Mouse (Mus musculus): ENCODE results near the gene Slc2a12. TPM values are rescaled to one million over a fixed set of nuclear protein-coding genes. Genes with fewer than 3 reads are reported as not detected.

Gene Slc2a12
- polyA plus RNA-seq, 1 experiment from 2014 or later = 2.1 TPM

DNA sequence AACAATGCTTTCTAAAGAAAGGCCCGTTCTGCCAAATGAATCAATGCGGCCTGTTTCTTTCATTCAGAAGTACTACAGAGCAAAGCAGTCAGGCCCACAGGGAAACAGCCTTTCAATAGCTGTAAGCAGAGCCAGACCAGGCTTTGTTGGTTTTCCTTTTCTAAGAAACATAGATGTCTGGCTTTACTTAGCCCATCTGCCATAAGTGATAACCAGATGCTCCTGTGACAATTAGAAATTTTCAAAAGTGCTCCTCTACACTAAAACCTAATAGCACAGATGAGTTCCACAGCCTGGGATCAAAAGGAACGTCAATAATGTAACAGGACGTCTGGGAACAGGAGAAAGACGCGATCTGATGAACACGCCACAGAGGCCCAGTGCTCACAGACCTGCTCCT is 81.5 kb downstream of the Slc2a12 start:
- peak; percentile 36 for DNase-seq (ENCODE audit: low spot score)
- no peaks in the 10 kb centered on the region for H3K9me3 ChIP-seq (replicated peaks; ENCODE audit: control insufficient read depth, low read length)
- H3K36me3 ChIP-seq (replicated peaks; ENCODE audit: control insufficient read depth, insufficient read depth, low read depth, low read length) = no peaks in the 10 kb centered on the region
- no peak overlapping the region for H3K27ac ChIP-seq (replicated peaks; ENCODE audit: low read depth, low read length)
- no peaks in the 10 kb centered on the region for H3K27me3 ChIP-seq (ENCODE audit: control insufficient read depth, insufficient read depth, low read length)
- no peak overlapping the region for H3K4me3 ChIP-seq (ENCODE audit: low read depth, low read length)
- 72% methylated on average over 7 of the region's 7 CpGs for WGBS
- H3K9ac ChIP-seq (replicated peaks; ENCODE audit: low read length) = no peak overlapping the region
- ATAC-seq (replicated peaks; ENCODE audit: insufficient number of reproducible peaks, low FRiP score, low TSS enrichment, low read depth) = no peak
- no peak overlapping the region for H3K4me2 ChIP-seq (ENCODE audit: low read depth, low read length)
- no peaks in the 10 kb centered on the region for H3K4me1 ChIP-seq (ENCODE audit: control insufficient read depth, insufficient read depth, low read length)

GRCm38 (mm10) chr10:22728257-22728656 is 83.4 kb downstream of the Slc2a12 start:
- no peaks in the 10 kb centered on the region for H3K9me3 ChIP-seq (replicated peaks; ENCODE audit: control insufficient read depth, low read length)
- H3K4me3 ChIP-seq (ENCODE audit: low read depth, low read length) = no peak overlapping the region
- no peaks in the 10 kb centered on the region for H3K36me3 ChIP-seq (replicated peaks; ENCODE audit: control insufficient read depth, insufficient read depth, low read depth, low read length)
- H3K4me2 ChIP-seq (ENCODE audit: low read depth, low read length) = no peak overlapping the region
- H3K27ac ChIP-seq (replicated peaks; ENCODE audit: low read depth, low read length) = no peak overlapping the region
- H3K4me1 ChIP-seq (ENCODE audit: control insufficient read depth, insufficient read depth, low read length) = no peaks in the 10 kb centered on the region
- WGBS = 93% methylated on average over 1 of the region's 1 CpGs
- H3K9ac ChIP-seq (replicated peaks; ENCODE audit: low read length) = no peak overlapping the region
- ATAC-seq (replicated peaks; ENCODE audit: insufficient number of reproducible peaks, low FRiP score, low TSS enrichment, low read depth) = no peak
- DNase-seq (ENCODE audit: low spot score) = no peak
- H3K27me3 ChIP-seq (ENCODE audit: control insufficient read depth, insufficient read depth, low read length) = no peaks in the 10 kb centered on the region

DNA sequence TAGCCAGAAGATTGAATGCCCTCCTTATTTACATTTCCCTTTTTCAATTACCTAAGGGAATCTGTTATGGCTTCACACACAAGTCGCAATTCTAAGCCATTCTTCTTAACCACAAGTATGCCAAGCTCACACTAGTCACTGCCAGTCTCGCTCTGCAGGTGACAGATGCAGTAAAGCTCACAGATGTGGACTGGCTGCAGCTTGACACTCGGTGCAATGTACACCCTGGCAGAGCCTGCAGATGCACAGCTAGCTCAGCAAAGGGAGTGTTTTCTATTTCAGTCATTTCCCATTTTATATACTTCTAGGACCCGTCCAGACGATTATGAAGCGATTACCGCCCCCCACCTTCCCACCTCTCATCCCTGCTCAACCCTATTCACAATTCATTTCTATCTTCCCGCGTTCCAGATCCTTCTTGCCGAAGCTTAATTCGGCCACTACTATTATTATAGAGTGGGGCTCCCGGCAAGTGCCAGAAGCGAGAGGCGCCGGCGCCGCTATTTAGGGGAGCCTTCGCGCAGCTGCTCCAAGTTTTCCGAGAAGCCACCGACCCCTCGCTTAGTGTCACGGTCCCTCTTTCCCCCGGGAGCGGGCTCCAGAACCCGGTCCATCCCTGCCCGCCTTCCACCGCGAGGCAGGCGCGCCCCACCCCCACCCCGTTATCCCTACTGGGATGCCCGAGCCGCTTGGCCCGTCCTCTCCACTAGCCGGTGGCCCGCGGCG is 85.6 kb downstream of the Slc2a12 start:
- ATAC-seq (replicated peaks; ENCODE audit: insufficient number of reproducible peaks, low FRiP score, low TSS enrichment, low read depth) (peak; percentile 61), DNase-seq (ENCODE audit: low spot score) (no peak)
- no peaks in the 10 kb centered on the region for H3K9me3 ChIP-seq (replicated peaks; ENCODE audit: control insufficient read depth, low read length)
- H3K9ac ChIP-seq (replicated peaks; ENCODE audit: low read length) = peak overlapping the region; percentile 95
- H3K4me3 ChIP-seq (ENCODE audit: low read depth, low read length) = peak overlapping the region; percentile 90
- H3K36me3 ChIP-seq (replicated peaks; ENCODE audit: control insufficient read depth, insufficient read depth, low read depth, low read length) = no peaks in the 10 kb centered on the region
- H3K4me2 ChIP-seq (ENCODE audit: low read depth, low read length) = peak overlapping the region; percentile 62
- WGBS = under 1% methylated on average over 39 of the region's 39 CpGs
- H3K27me3 ChIP-seq (ENCODE audit: control insufficient read depth, insufficient read depth, low read length) = no peaks in the 10 kb centered on the region
- no peaks in the 10 kb centered on the region for H3K4me1 ChIP-seq (ENCODE audit: control insufficient read depth, insufficient read depth, low read length)
- peak overlapping the region; percentile 66 for H3K27ac ChIP-seq (replicated peaks; ENCODE audit: low read depth, low read length)

DNA sequence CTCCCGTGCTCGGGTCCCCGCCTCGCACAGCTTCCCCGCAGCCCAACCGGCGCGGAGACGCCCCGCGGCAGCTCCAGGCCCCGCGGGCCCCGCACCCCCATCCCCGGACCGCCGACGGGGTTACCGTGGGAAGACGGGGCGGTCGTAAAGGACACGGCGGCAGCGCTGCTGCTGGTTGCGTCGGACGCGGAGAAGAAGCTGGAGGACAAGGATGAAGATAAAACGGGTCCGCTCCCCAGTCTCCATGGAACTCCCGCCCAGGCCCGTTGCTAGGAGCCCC is 86.1 kb downstream of the Slc2a12 start:
- no peaks in the 10 kb centered on the region for H3K27me3 ChIP-seq (ENCODE audit: control insufficient read depth, insufficient read depth, low read length)
- no peaks in the 10 kb centered on the region for H3K4me1 ChIP-seq (ENCODE audit: control insufficient read depth, insufficient read depth, low read length)
- no peak for ATAC-seq (replicated peaks; ENCODE audit: insufficient number of reproducible peaks, low FRiP score, low TSS enrichment, low read depth)
- H3K9ac ChIP-seq (replicated peaks; ENCODE audit: low read length) = peak overlapping the region; percentile 95
- H3K9me3 ChIP-seq (replicated peaks; ENCODE audit: control insufficient read depth, low read length) = no peaks in the 10 kb centered on the region
- peak overlapping the region; percentile 62 for H3K4me2 ChIP-seq (ENCODE audit: low read depth, low read length)
- peak overlapping the region; percentile 66 for H3K27ac ChIP-seq (replicated peaks; ENCODE audit: low read depth, low read length)
- no peak for DNase-seq (ENCODE audit: low spot score)
- peak overlapping the region; percentile 90 for H3K4me3 ChIP-seq (ENCODE audit: low read depth, low read length)
- 0% methylated on average over 27 of the region's 33 CpGs for WGBS
- H3K36me3 ChIP-seq (replicated peaks; ENCODE audit: control insufficient read depth, insufficient read depth, low read depth, low read length) = no peaks in the 10 kb centered on the region

GRCm38 (mm10) chr10:22731272-22732093 is 86.7 kb downstream of the Slc2a12 start, which contains the start of gene Tbpl1:
Gene Tbpl1 (minus strand): TSS chr10:22731938.
- H3K27ac ChIP-seq (replicated peaks; ENCODE audit: low read depth, low read length) = peak within 1 kb of the TSS; percentile 66
- DNase-seq (ENCODE audit: low spot score) (peak; percentile 97), ATAC-seq (replicated peaks; ENCODE audit: insufficient number of reproducible peaks, low FRiP score, low TSS enrichment, low read depth) (peak; percentile 98)
- no peaks in the 10 kb centered on the region for H3K4me1 ChIP-seq (ENCODE audit: control insufficient read depth, insufficient read depth, low read length)
- H3K36me3 ChIP-seq (replicated peaks; ENCODE audit: control insufficient read depth, insufficient read depth, low read depth, low read length) = no peaks in the 10 kb centered on the region
- no peaks in the 10 kb centered on the region for H3K27me3 ChIP-seq (ENCODE audit: control insufficient read depth, insufficient read depth, low read length)
- peak within 1 kb of the TSS; percentile 90 for H3K4me3 ChIP-seq (ENCODE audit: low read depth, low read length)
- H3K9ac ChIP-seq (replicated peaks; ENCODE audit: low read length) = peak within 1 kb of the TSS; percentile 95
- H3K4me2 ChIP-seq (ENCODE audit: low read depth, low read length) = peak within 1 kb of the TSS; percentile 88
- WGBS = under 1% methylated on average over 76 of the region's 77 CpGs
- no peaks in the 10 kb centered on the region for H3K9me3 ChIP-seq (replicated peaks; ENCODE audit: control insufficient read depth, low read length)

GRCm38 (mm10) chr10:22732181-22732580 is 87.4 kb downstream of the Slc2a12 start:
- H3K4me1 ChIP-seq (ENCODE audit: control insufficient read depth, insufficient read depth, low read length) = no peaks in the 10 kb centered on the region
- peak overlapping the region; percentile 95 for H3K9ac ChIP-seq (replicated peaks; ENCODE audit: low read length)
- no peaks in the 10 kb centered on the region for H3K36me3 ChIP-seq (replicated peaks; ENCODE audit: control insufficient read depth, insufficient read depth, low read depth, low read length)
- H3K4me3 ChIP-seq (ENCODE audit: low read depth, low read length) = peak overlapping the region; percentile 90
- ATAC-seq (replicated peaks; ENCODE audit: insufficient number of reproducible peaks, low FRiP score, low TSS enrichment, low read depth) (no peak), DNase-seq (ENCODE audit: low spot score) (no peak)
- WGBS = 64% methylated on average over 10 of the region's 10 CpGs
- H3K27me3 ChIP-seq (ENCODE audit: control insufficient read depth, insufficient read depth, low read length) = no peaks in the 10 kb centered on the region
- H3K27ac ChIP-seq (replicated peaks; ENCODE audit: low read depth, low read length) = no peak overlapping the region
- no peaks in the 10 kb centered on the region for H3K9me3 ChIP-seq (replicated peaks; ENCODE audit: control insufficient read depth, low read length)
- peak overlapping the region; percentile 88 for H3K4me2 ChIP-seq (ENCODE audit: low read depth, low read length)

DNA sequence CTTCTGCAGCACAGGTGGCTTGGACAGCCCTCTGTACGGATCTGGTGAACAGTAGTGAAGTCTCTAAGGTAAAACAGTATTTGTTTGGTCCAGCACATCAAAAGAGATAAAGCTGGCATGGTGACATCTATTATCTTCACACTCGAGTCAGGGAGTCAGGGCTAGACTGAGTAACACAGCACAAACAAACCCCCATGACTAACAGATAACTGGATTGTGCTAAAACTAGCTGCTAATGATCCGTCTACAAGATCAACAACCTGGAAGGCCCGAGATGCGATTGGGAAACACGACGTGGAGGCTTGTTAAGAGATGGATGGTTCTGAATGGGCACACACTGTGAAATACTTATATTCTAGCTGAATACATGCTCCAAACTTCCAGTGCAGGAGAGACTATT is 101.1 kb downstream of the Slc2a12 start:
- Histone ChIP-seq H3K4me1 (ENCODE audit: control insufficient read depth, insufficient read depth, low read length) (no peaks in the 10 kb centered on the region), H3K4me2 (ENCODE audit: low read depth, low read length) (no peak overlapping the region), H3K27me3 (ENCODE audit: control insufficient read depth, insufficient read depth, low read length) (no peaks in the 10 kb centered on the region), H3K9me3 (replicated peaks; ENCODE audit: control insufficient read depth, low read length) (no peaks in the 10 kb centered on the region), H3K27ac (replicated peaks; ENCODE audit: low read depth, low read length) (no peak overlapping the region), H3K9ac (replicated peaks; ENCODE audit: low read length) (no peak overlapping the region), H3K4me3 (ENCODE audit: low read depth, low read length) (no peak overlapping the region), H3K36me3 (replicated peaks; ENCODE audit: control insufficient read depth, insufficient read depth, low read depth, low read length) (no peaks in the 10 kb centered on the region)
- ATAC-seq (replicated peaks; ENCODE audit: insufficient number of reproducible peaks, low FRiP score, low TSS enrichment, low read depth) = no peak
- no peak for DNase-seq (ENCODE audit: low spot score)
- 78% methylated on average over 7 of the region's 7 CpGs for WGBS

Data from embryonic facial prominence, embryonic 11.5 days (tissue).